In genomic region chr9:14213283-14213682, GRCm38 (mm10) we compare ENCODE assay signal across 22 mouse cellular contexts.
DNase-seq lines count a peak whose midpoint lies in the region; ATAC-seq lines count a peak whose summit lies in the region.
"Had no signal": no experiment of that assay in that cellular context is flagged by ENCODE, and none has a peak within 500 bp of the region (broad histone marks: within the 10 kb centered on the region; RNA-seq: fewer than 3 reads in every experiment).

No protein-coding gene starts in this region.

- 46% methylated on average over 2 of the region's 2 CpGs for WGBS in kidney, embryonic 15.5 days

- peak overlapping the region; percentile 23; the same call in 1 of the 2 replicates for H3K27ac ChIP-seq in kidney, embryonic 15.5 days
- H3K27ac ChIP-seq: embryonic facial prominence, embryonic 13.5 days; limb, embryonic 13.5 days; liver, embryonic 13.5 days; lung, embryonic 15.5 days; macrophage had no signal

- peaks cover 17% of the 10 kb centered on the region for H3K4me1 ChIP-seq in kidney, embryonic 15.5 days

- peak; percentile 81; the same call in 1 of the 2 replicates for ATAC-seq in kidney, embryonic 15.5 days (replicated peaks; ENCODE audit: low FRiP score)
- ATAC-seq: forebrain, embryonic 14.5 days had no signal

- no peaks in the 10 kb centered on the region for H3K27me3 ChIP-seq in kidney, embryonic 15.5 days
- H3K27me3 ChIP-seq: embryonic facial prominence, embryonic 13.5 days; limb, embryonic 13.5 days; liver, embryonic 13.5 days; lung, embryonic 15.5 days had no signal

- H3K9me3 ChIP-seq in kidney, embryonic 15.5 days (replicated peaks), result no peaks in the 10 kb centered on the region
- H3K9me3 ChIP-seq: embryonic facial prominence, embryonic 13.5 days; limb, embryonic 13.5 days; liver, embryonic 13.5 days; lung, embryonic 15.5 days had no signal

- H3K4me3 ChIP-seq in kidney, embryonic 15.5 days (replicated peaks), result no peak overlapping the region
- H3K4me3 ChIP-seq: embryonic facial prominence, embryonic 13.5 days; limb, embryonic 13.5 days; liver, embryonic 13.5 days; lung, embryonic 15.5 days had no signal

- H3K9ac ChIP-seq in kidney, embryonic 15.5 days, result no peak overlapping the region
- H3K9ac ChIP-seq: embryonic facial prominence, embryonic 13.5 days; limb, embryonic 13.5 days; liver, embryonic 13.5 days; lung, embryonic 15.5 days had no signal

- no peaks in the 10 kb centered on the region for H3K36me3 ChIP-seq in kidney, embryonic 15.5 days
- H3K36me3 ChIP-seq: embryonic facial prominence, embryonic 13.5 days; limb, embryonic 13.5 days; liver, embryonic 13.5 days; lung, embryonic 15.5 days had no signal

- H3K4me2 ChIP-seq in kidney, embryonic 15.5 days, result no peak overlapping the region
- H3K4me2 ChIP-seq: embryonic facial prominence, embryonic 13.5 days; heart, embryonic 11.5 days; limb, embryonic 13.5 days; liver, embryonic 13.5 days; lung, embryonic 15.5 days; midbrain, embryonic 11.5 days had no signal

- DNase-seq in adrenal gland, postnatal 36 days, result peak; percentile 28 to 48
- DNase-seq in adrenal gland, adult 18-20 months (ENCODE audit: low spot score in 2 of 2), result no peak
- no peak for DNase-seq in kidney, postnatal 36 days
- peak; percentile 68 for DNase-seq in right cerebral cortex, adult 18-20 months
- DNase-seq in right cerebral cortex, postnatal 4 days, result no peak
- DNase-seq in telencephalon, adult 2 months (ENCODE audit: low read depth, low spot score), result peak; percentile 33
- no peak for DNase-seq in spleen, postnatal 36 days (ENCODE audit: low spot score in 2 of 2)
- DNase-seq: cerebellum, adult 11 months; cerebellum, postnatal 14 days; heart, postnatal 10 days; liver, embryonic 13.5 days; spleen, adult 18-20 months; thymus, adult 18-20 months; thymus, postnatal 4 days had no signal

Comparison
In these comparisons a context has a peak if more than half of its experiments do, and no peak if none do; other contexts are left out.
1. DNase-seq: peak in adrenal gland, postnatal 36 days (2 of 2), right cerebral cortex, adult 18-20 months (single experiment) and telencephalon, adult 2 months (single experiment); none in adrenal gland, adult 18-20 months (0 of 2), kidney, postnatal 36 days (0 of 2), right cerebral cortex, postnatal 4 days (single experiment) and spleen, postnatal 36 days (0 of 2).